Mouse (Mus musculus) kidney, postnatal 25 days (tissue): ENCODE data around the gene Enpep.

Experiments
- DNase-seq, 2 experiments: peaks; one replicate each; pipeline ENCODE4 v3.0.0; 2021; ENCODE audit warnings: mixed read lengths in 2 of 2

Gene Enpep

DNA sequence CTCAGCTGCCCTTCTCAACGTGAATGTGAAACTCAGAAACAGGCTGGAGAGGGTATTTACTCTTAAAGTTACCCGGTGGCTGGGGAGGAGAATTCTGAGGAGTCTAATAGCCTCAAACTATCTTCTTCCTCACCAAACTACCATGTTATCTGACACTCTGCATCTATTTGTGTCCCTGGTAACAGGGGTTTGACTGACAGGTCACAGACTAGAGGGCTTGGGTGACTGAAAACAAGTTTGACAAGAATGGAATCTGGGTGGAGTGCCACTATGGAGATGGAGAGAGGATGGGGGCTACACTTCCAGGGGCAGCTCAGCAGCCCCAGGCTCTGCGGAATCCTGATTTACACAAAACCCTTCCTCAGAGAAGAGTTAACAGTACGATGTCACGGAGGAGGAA is 105.2 kb downstream of the Enpep start:
- no peak for DNase-seq

DNA sequence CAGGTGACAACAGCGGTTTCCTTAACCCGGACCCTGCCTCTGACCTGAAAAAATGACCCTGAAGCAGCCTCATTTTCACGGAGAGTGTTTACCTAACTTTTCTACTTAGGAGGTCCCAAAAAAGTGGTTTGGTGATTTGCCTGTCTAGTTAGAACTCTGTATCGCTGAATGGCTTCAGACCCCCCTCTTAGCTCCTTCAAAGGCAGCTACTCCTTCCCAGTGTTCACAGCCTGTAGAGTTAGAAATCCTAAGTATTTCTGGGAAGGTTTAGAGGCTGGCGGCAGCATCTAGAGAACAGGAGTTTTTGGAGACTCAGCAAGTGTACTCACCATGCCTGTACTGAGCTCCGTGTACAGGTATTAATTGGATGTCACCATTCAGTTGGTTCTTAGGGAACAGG is 105.8 kb downstream of the Enpep start:
- no peak for DNase-seq

DNA sequence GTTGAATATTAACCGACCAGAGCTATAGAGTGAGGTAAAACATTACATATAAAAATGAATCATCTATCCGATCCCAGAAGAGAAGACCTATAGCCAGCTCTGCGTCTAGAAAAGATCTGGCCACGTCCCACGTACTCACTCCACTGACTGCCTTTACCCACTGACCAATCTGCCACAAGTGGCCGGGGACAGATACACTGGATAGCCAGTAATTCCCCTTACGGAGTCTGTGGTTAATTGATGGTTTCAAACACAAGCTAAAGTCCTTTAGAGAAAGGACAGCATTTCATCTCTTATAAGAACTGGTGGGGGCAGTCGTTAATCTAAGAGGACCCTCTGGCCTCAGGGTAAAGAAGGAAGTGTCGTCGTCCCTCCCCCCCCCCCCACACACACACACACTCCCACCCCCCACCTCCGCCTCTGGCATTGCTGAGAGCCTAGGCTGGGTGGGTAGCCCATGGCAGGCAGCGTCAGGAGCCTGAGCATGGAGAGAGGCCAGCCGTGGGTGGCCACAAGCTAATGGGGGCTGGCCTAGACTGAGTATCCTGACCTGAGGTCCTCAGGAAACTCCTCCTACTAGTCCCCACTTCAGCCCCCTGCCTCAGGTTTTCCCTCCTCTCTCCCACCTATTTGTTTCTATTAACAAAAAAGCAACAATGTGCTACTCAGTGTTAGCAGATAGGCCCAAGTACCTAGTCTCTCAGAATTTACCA is 106.8 kb downstream of the Enpep start:
- DNase-seq = no peak

- peak; percentile 64 to 87 for DNase-seq
Measured at GRCm38 (mm10) chr3:129224806-129225576, 107.5 kb downstream of the Enpep start.

DNA sequence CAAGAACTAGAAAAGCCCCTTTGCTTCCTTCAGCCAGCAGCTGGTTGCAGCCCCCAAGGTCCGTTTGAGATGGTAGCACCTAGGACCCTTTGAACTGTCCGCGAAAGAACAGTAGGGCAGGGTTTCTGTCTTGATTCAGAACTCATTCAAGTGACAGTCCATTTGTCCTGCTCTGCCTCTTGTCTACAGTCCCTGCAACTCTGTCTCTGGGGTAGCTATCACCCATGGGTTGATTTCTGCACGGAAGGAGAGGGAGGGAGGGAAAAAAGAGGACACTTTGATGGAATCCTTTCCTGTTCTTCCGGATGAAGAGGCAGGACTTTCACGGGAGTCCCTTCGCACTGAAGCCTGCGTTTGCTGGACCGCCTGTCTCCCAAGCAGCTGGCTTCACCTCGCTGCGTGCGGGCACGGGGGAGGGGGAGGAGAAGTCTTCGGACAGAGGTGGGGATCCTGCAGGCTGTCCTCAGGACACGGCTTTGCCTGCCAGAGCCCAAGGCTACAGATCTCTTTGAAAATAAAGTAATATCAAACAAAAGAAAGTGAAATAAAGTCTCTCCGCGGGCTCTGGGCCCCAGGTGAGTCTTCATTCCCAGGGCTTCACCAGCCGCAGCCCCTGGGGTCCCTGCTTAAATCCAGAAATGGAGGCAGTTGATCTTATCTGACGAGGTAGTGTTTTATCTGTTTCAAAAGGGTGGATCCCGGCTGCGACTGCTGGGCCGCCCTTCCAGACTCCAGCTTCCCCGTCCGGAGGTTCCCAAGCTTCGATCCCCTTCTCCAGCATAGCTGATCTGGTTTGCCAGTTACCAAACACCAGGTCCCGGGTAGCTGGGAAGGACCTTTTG is 108.3 kb downstream of the Enpep start:
- peak in 1 of 2 experiments; percentile 76 for DNase-seq

DNA sequence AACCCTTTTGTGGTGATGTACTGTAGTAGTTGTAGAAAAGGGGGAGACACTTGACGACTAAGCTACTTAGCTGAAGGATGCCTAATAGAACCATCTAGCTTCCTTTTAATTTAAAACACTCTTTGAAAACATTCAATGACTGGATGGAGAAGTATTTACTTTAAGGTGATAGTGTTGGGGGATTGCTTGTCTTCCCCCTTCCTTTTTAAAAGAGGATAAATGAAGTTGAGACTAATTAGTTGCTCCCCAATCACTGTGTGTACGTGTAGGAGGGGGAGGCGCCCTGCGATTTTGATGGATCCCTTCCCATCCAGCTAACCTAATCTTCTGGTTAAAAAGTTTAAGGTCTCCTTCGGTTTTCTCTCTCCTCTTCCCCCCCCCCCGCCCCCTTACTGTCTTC is 109.1 kb downstream of the Enpep start:
- DNase-seq = no peak

DNA sequence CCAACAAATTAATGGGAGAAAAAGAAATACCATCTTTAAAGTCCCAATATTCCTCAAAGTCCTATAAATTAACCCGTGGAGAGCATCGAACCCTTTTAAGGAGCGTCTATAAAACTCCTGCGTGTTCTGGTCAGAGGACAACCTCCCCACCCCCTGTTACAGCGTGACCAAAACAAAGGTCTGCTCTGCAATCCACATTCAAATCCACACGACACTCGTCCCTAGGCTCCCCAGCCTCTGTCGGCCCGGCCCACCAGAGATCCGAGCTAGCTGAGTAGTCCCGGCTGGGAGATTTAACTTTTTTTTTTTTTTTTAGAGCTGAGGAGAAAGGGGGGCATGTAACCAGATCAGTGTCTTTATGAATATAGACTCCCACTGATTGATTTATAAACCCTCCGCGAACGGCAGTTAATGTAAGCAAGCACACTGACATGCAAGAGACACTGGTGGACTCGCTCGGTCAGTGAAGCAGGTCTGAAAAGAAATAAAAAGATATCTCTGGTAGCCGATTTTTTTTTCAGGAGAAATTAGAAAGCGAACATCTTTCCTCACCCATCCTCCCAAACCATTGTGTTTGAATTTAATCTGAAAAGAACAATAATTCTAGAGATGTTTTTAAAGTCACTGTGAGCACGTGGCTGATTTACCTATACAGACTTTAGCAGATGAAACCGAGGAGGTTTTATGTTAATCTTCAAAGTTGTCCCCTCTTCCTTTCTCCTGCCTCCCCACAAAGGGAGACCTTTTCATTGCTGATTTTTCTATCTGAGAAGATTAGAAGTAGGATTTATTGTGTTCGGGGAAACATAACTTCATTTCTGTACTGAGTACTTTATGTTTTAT is 109.9 kb downstream of the Enpep start:
- no peak for DNase-seq

DNA sequence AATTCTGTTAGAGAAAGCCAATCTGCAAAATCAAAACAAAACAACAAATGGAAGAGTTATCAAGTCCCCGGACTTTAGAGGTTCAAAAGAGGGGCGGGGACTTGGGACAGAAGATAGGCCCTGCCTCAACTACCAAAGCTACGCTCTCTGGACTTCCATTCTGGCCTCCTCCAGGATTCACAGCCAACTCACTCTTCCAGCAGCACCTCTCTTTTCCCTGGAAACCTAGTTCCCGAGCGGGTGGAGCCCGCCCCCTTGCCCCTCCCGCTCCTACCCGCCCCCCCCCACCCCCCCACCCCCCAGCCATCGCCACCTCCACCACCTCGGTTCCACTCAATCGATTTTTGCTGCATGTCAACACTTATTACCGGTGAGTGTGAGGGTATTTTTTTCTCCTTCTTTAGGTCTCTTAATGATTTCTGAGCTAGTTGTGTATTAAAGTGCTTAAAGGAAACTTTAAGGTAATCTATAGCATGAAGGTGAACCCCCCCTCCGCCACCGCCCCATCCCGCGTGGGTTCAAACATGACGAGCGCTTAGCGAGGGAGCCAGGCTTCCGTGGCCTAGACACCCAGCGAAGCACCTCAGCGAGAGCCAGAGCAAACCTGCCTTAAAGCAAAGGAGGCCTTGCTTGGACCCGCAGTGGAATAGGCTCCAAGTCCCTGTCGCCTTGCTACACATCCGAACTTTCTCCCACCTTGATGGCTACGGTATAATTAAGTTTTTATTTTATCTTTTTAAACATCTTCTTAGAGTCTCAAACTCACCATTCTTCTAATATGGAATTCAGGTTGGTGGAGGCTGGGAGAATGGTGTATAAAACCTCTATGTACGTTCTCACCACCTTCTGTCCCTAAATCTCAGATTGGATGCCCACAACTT is 110.9 kb downstream of the Enpep start:
- DNase-seq = peak in 1 of 2 experiments; percentile 52

DNA sequence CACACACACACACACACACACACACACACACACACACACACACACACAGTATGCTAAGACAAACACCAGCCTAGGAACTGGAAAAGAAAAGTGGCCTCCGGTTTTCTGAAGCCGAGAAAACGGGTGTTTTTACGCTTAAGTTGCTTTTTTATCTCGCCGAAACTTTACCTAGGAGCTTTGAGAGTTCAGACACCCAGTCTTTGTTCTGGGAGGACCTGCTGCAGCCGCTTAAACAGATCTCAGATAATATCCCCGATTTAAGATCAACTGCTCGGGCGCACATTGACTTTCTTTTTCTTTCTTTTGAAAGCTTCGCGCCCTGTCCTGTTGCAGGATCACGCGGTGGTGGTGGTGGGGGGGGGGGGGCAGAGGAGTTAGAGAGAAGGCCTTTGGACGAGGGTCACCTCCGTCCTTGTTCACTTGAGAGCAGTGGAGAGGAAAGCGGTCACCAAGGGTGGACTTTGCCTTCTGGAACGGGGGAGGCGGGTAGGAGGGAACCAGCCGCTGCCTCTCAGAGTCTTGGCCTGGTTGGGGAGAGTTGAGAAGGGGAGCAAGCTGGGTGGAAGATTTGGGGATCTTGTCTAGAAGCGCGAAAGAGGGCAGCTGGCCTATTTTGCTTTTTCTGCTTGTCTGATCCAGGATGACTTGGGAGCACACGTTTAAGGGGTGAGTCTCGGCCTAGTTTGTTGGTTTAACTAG is 111.7 kb downstream of the Enpep start:
- DNase-seq = peak; percentile 74 to 92

GRCm38 (mm10) chr3:129220086-129220670 is 112.3 kb downstream of the Enpep start:
- DNase-seq = no peak
